Mouse (Mus musculus): ENCODE results near the gene Gm10639. TPM values are rescaled to one million over a fixed set of nuclear protein-coding genes. Genes with fewer than 3 reads are reported as not detected.
"Not testable (repeated sequence)": the region's sequence is repeated elsewhere in the genome, so short reads cannot be mapped to it uniquely, and the experiment has no call there.

Gm10639 gene
- not detected in 2 replicates for polyA plus RNA-seq (2014; fragmentation: Nextera tagmentation; extraction: Ambion mirVana)

DNA sequence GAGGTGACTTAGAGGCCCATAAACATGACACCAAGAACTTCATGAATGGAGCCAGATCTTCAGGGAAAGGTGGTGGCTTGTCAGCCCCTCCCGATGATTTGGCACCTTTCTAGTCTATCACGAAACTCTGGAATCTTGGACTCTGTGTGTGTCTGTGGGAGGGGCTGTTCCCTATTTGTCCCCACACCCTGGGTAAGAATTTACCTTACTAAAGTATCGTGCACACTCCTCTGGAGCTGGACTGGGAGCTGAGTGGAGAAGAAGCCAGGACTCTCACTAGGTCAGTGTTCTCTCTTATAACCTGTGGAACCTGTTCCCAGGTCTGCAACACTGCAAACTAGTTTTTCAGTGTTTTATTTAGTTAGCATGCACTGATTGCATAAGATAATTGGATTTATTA lies at the start of gene Gm10639:
Gm10639 (plus strand) TSS at position 201 of the 400 bp plus-strand sequence.
- H3K4me1 ChIP-seq (ENCODE audit: control insufficient read depth, insufficient read depth, low read length); H3K27me3 ChIP-seq (replicated peaks; ENCODE audit: control insufficient read depth, insufficient read depth, low read length); ATAC-seq; H3K9me3 ChIP-seq (replicated peaks; ENCODE audit: control insufficient read depth, low read length); H3K4me3 ChIP-seq (ENCODE audit: low read depth, low read length); H3K4me2 ChIP-seq (ENCODE audit: low read length); DNase-seq (ENCODE audit: low spot score); H3K36me3 ChIP-seq (ENCODE audit: control insufficient read depth, insufficient read depth, low read length); H3K9ac ChIP-seq (ENCODE audit: low read length); H3K27ac ChIP-seq (ENCODE audit: low read depth, low read length): not testable (repeated sequence)
- WGBS: 82% methylated on average over 3 of the region's 3 CpGs

DNA sequence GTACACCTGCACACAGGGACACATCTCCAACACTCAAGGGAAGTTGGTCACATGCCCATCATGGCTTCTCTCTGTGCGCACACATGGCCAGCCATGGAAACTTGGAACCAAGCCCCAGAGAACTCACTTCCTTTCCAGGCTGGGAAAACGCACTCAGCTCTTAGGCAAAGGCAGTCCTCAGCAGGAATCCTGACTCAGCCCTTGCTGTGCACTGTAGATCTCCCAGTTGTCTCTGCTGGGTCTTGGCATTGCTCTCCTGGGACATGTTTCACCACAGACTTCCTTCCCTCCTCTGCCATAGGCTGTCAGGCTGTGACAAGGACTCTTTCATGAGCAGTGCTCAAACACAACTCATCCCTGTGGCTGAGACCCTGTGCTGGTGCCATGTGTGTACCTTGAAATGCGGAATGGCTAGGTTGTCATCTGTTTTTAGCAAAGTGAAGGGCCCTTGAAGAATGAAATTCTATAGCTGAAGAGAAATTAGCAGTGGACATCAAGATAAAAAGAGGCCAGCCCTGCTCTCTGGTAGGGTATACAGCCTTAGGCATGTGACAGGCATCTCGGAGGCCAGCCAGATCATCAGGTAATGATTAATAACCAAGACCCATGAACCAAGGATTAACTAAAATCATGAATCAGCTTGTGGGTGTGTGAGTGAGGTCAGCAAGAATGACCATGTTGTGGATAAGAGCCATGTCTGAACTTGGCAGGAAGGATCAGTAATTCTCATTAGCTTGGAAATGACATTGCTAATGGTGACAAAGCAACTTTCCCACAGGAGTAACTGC lies 33.8 kb upstream of the Gm10639 start:
- not testable (repeated sequence) for H3K9ac ChIP-seq (ENCODE audit: low read length); H3K4me2 ChIP-seq (ENCODE audit: low read length); H3K36me3 ChIP-seq (ENCODE audit: control insufficient read depth, insufficient read depth, low read length); H3K4me1 ChIP-seq (ENCODE audit: control insufficient read depth, insufficient read depth, low read length); H3K27ac ChIP-seq (ENCODE audit: low read depth, low read length); H3K4me3 ChIP-seq (ENCODE audit: low read depth, low read length); ATAC-seq; DNase-seq (ENCODE audit: low spot score); H3K9me3 ChIP-seq (replicated peaks; ENCODE audit: control insufficient read depth, low read length); H3K27me3 ChIP-seq (replicated peaks; ENCODE audit: control insufficient read depth, insufficient read depth, low read length)
- 90% methylated on average over 4 of the region's 4 CpGs for WGBS

DNA sequence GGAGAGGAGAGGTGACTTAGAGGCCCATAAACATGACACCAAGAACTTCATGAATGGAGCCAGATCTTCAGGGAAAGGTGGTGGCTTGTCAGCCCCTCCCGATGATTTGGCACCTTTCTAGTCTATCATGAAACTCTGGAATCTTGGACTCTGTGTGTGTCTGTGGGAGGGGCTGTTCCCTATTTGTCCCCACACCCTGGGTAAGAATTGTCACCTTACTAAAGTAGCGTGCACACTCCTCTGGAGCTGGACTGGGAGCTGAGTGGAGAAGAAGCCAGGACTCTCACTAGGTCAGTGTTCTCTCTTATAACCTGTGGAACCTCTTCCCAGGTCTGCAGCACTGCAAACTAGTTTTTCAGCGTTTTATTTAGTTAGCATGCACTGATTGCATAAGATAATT lies 32.8 kb upstream of the Gm10639 start, which contains the start of gene Gm3776:
Gm3776 (plus strand) TSS at position 216 of the 400 bp plus-strand sequence.
- H3K9ac ChIP-seq (ENCODE audit: low read length); H3K4me1 ChIP-seq (ENCODE audit: control insufficient read depth, insufficient read depth, low read length); H3K27me3 ChIP-seq (replicated peaks; ENCODE audit: control insufficient read depth, insufficient read depth, low read length); H3K4me3 ChIP-seq (ENCODE audit: low read depth, low read length); DNase-seq (ENCODE audit: low spot score); H3K36me3 ChIP-seq (ENCODE audit: control insufficient read depth, insufficient read depth, low read length); H3K27ac ChIP-seq (ENCODE audit: low read depth, low read length); ATAC-seq; H3K9me3 ChIP-seq (replicated peaks; ENCODE audit: control insufficient read depth, low read length); H3K4me2 ChIP-seq (ENCODE audit: low read length): not testable (repeated sequence)
- 78% methylated on average over 1 of the region's 3 CpGs for WGBS

DNA sequence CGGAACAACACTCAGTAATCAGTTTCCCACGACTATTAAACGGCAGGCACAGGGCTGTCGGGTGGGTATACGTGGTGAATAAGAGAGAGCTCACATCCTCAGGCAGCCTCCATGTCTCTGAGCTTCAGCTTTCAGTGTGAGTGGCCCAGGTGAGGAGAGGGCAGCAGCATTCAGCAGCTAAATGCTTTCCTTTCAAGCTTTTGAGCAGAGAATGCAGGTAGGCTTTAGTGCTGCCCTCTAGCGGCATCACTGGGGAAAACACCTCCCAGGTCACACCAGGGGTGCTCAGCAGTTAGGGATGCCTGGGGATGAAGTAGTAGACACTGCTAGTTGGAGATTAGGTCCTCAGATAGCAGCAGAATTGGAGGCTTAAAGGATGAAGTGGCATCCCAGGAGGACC lies 30.0 kb upstream of the Gm10639 start:
- not testable (repeated sequence) for H3K9me3 ChIP-seq (replicated peaks; ENCODE audit: control insufficient read depth, low read length); H3K4me3 ChIP-seq (ENCODE audit: low read depth, low read length); DNase-seq (ENCODE audit: low spot score); H3K27ac ChIP-seq (ENCODE audit: low read depth, low read length); H3K4me2 ChIP-seq (ENCODE audit: low read length); H3K9ac ChIP-seq (ENCODE audit: low read length); H3K36me3 ChIP-seq (ENCODE audit: control insufficient read depth, insufficient read depth, low read length); H3K4me1 ChIP-seq (ENCODE audit: control insufficient read depth, insufficient read depth, low read length); H3K27me3 ChIP-seq (replicated peaks; ENCODE audit: control insufficient read depth, insufficient read depth, low read length)
- peak; percentile 68 for ATAC-seq
- WGBS: 0% methylated on average over 1 of the region's 6 CpGs

DNA sequence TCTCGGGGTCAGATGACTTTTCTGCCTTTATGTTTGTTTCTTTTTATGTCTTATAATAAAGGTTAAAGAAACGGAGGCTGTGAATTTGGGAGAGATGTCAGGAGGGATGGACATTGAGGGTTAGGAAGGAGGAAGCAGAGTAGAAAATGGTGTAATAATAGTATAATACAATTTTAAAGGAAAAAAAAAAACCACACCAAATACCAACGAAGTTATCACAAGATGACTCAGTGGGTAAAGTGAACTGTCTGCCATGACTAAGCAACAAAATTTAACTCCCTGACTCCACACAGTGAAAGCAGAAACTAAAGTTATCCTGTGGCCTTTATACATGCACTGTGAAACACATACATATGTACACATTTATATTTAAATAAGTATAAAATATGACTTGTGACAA lies 18.8 kb upstream of the Gm10639 start:
- not testable (repeated sequence) for H3K27me3 ChIP-seq (replicated peaks; ENCODE audit: control insufficient read depth, insufficient read depth, low read length); H3K4me2 ChIP-seq (ENCODE audit: low read length); H3K9ac ChIP-seq (ENCODE audit: low read length); DNase-seq (ENCODE audit: low spot score); H3K4me1 ChIP-seq (ENCODE audit: control insufficient read depth, insufficient read depth, low read length); H3K36me3 ChIP-seq (ENCODE audit: control insufficient read depth, insufficient read depth, low read length); ATAC-seq; H3K4me3 ChIP-seq (ENCODE audit: low read depth, low read length); H3K27ac ChIP-seq (ENCODE audit: low read depth, low read length); H3K9me3 ChIP-seq (replicated peaks; ENCODE audit: control insufficient read depth, low read length)
- WGBS: 83% methylated on average over 3 of the region's 3 CpGs

DNA sequence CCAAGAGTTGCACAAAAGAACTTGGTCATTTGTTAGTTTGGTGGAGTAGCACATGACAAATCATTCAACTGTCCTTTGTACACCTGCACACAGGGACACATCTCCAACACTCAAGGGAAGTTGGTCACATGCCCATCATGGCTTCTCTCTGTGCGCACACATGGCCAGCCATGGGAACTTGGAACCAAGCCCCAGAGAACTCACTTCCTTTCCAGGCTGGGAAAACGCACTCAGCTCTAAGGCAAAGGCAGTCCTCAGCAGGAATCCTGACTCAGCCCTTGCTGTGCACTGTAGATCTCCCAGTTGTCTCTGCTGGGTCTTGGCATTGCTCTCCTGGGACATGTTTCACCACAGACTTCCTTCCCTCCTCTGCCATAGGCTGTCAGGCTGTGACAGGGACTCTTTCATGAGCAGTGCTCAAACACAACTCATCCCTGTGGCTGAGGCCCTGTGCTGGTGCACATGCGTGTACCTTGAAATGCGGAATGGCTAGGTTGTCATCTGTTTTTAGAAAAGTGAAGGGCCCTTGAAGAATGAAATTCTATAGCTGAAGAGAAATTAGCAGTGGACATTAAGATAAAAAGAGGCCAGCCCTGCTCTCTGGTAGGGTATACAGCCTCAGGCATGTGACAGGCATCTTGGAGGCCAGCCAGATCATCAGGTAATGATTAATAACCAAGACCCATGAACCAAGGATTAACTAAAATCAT lies 7.6 kb upstream of the Gm10639 start:
- not testable (repeated sequence) for H3K27me3 ChIP-seq (replicated peaks; ENCODE audit: control insufficient read depth, insufficient read depth, low read length); H3K27ac ChIP-seq (ENCODE audit: low read depth, low read length); H3K4me3 ChIP-seq (ENCODE audit: low read depth, low read length); H3K9ac ChIP-seq (ENCODE audit: low read length); ATAC-seq; H3K9me3 ChIP-seq (replicated peaks; ENCODE audit: control insufficient read depth, low read length); H3K4me2 ChIP-seq (ENCODE audit: low read length); H3K4me1 ChIP-seq (ENCODE audit: control insufficient read depth, insufficient read depth, low read length); H3K36me3 ChIP-seq (ENCODE audit: control insufficient read depth, insufficient read depth, low read length); DNase-seq (ENCODE audit: low spot score)
- 84% methylated on average over 4 of the region's 4 CpGs for WGBS

DNA sequence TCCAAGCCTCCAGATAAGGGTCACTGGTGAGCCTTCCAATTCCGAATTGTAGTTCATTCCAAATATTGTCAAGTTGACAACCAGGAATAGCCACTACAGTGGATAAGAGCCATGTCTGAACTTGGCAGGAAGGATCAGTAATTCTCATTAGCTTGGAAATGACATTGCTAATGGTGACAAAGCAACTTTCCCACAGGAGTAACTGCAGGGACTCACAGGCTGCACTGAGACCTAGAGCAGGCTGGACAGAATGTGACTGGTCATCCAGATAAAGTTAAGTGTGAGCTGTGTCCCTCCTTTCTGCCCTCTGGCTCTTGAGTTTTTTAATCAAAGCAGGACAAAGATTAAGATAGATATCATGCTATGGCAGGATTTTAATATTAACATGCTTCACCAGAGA lies 660 bp upstream of the Gm10639 start:
- DNase-seq (ENCODE audit: low spot score); H3K4me3 ChIP-seq (ENCODE audit: low read depth, low read length); H3K27ac ChIP-seq (ENCODE audit: low read depth, low read length); H3K9me3 ChIP-seq (replicated peaks; ENCODE audit: control insufficient read depth, low read length); ATAC-seq; H3K9ac ChIP-seq (ENCODE audit: low read length); H3K4me1 ChIP-seq (ENCODE audit: control insufficient read depth, insufficient read depth, low read length); H3K27me3 ChIP-seq (replicated peaks; ENCODE audit: control insufficient read depth, insufficient read depth, low read length); H3K4me2 ChIP-seq (ENCODE audit: low read length); H3K36me3 ChIP-seq (ENCODE audit: control insufficient read depth, insufficient read depth, low read length): not testable (repeated sequence)
- WGBS: 78% methylated on average over 1 of the region's 1 CpGs

DNA sequence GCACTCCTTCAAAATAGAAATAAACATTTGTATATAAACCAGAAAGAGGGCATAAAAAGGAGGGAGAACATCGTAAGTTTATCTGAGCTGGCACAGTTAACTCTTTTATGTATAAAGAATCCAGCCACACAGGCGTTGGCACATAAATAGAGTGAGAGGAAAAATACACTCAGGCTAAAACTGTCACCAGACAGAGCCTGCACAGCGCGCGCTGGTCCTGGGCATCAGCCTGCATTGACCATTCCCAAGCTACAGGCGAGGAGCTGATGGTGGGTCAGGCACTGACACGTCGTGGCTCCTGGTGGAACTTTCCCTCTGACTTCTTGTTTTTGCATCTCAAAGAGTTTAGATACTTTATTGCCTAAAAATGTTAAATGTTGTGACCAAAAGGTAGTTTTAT lies 2.7 kb downstream of the Gm10639 start:
- H3K36me3 ChIP-seq (ENCODE audit: control insufficient read depth, insufficient read depth, low read length); H3K9ac ChIP-seq (ENCODE audit: low read length); H3K9me3 ChIP-seq (replicated peaks; ENCODE audit: control insufficient read depth, low read length); DNase-seq (ENCODE audit: low spot score); H3K4me1 ChIP-seq (ENCODE audit: control insufficient read depth, insufficient read depth, low read length); H3K27ac ChIP-seq (ENCODE audit: low read depth, low read length); ATAC-seq; H3K27me3 ChIP-seq (replicated peaks; ENCODE audit: control insufficient read depth, insufficient read depth, low read length); H3K4me3 ChIP-seq (ENCODE audit: low read depth, low read length); H3K4me2 ChIP-seq (ENCODE audit: low read length): not testable (repeated sequence)
- WGBS: 84% methylated on average over 8 of the region's 8 CpGs

DNA sequence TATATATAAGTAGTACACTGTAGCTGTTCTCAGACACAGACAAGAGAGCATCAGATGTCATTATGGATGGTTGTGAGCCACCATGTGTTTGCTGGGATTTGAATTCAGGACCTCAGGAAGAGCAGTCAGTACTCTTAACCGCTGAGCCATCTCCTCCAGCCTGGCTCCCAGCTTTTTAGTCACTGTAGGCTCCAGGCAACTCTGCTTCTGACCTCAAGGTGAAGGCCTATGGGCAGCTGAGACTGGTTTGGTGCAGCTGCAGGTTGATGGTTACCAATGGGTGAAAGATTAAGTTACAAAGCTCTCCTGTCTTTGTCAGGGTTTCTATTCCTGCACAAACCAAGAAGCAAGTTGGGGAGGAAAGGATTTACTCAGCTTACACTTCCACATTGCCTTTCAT lies 4.0 kb downstream of the Gm10639 start:
- H3K4me3 ChIP-seq (ENCODE audit: low read depth, low read length); ATAC-seq; H3K4me2 ChIP-seq (ENCODE audit: low read length); H3K27ac ChIP-seq (ENCODE audit: low read depth, low read length); H3K27me3 ChIP-seq (replicated peaks; ENCODE audit: control insufficient read depth, insufficient read depth, low read length); H3K4me1 ChIP-seq (ENCODE audit: control insufficient read depth, insufficient read depth, low read length); H3K36me3 ChIP-seq (ENCODE audit: control insufficient read depth, insufficient read depth, low read length); DNase-seq (ENCODE audit: low spot score); H3K9me3 ChIP-seq (replicated peaks; ENCODE audit: control insufficient read depth, low read length); H3K9ac ChIP-seq (ENCODE audit: low read length): not testable (repeated sequence)
- WGBS: 50% methylated on average over 1 of the region's 1 CpGs
